Mouse (Mus musculus) G1E (cell line): ENCODE measurements at regions not wholly inside any gene's neighbourhood (a gene's known extent, or its start where the extent isn't known, plus 50 kb on each side); places are given as distances from the start of the nearest gene placed in this dataset.

Source experiments
- CTCF ChIP-seq: IDR thresholded peaks from 2 replicates; pipeline ENCODE4 v1.5.1; 2012; ENCODE audit warnings: low read depth, low read length, inconsistent platforms, mixed read lengths
- GATA1 ChIP-seq: IDR thresholded peaks from 2 replicates; pipeline ENCODE4 v1.6.1; 2012; ENCODE audit warnings: borderline replicate concordance, low read length, inconsistent platforms, mixed read lengths
- POLR2AphosphoS5 ChIP-seq: IDR thresholded peaks from 2 replicates; pipeline ENCODE4 v1.6.1; 2012; ENCODE audit warnings: low read depth, low read length, inconsistent platforms; ENCODE audit not compliant: insufficient replicate concordance

DNA sequence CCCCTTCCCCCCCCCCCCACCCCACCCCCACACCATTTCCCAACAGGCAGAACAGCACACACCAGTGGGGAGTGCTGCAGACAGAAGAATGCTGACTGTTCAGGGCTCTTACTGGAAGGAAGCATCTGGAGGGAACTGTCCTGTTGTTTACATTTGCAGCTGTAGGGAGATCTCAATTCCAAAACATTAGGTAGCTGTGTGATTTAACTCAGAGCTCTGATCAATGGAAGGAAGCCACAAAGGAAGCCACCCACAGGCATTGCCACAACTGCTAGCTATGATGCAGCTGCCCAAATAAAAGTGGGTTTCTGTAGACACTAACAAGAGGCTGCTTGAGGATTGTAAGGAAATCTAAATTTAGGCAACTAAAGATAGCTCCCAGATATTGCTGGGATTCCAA is 359.7 kb downstream of the Adam3 start:
- TF ChIP-seq CTCF: no peak
- TF ChIP-seq GATA1: no peak
- TF ChIP-seq POLR2AphosphoS5: no peak
